Mouse (Mus musculus) E14TG2a.4 (cell line): ENCODE data around the gene Irak2.

ENCODE experiments used
- H3K27me3 ChIP-seq: 2 replicates; pipeline ENCODE4 v1.6.1; 2014; ENCODE audit warnings: low read length, control low read depth; ENCODE audit not compliant: insufficient read depth
- H3K36me3 ChIP-seq: 2 replicates; pipeline ENCODE4 v1.6.1; 2014; ENCODE audit warnings: low read length, control low read depth; ENCODE audit not compliant: insufficient read depth
- H3K4me1 ChIP-seq: replicated peaks from 2 replicates; pipeline ENCODE4 v1.6.1; 2014; ENCODE audit warnings: low read depth, low read length, control low read depth
- H3K4me3 ChIP-seq: replicated peaks from 2 replicates; pipeline ENCODE4 v1.5.1; 2014; ENCODE audit warnings: mild to moderate bottlenecking, low read length
- H3K9me3 ChIP-seq: 2 replicates; pipeline ENCODE4 v1.6.1; 2014; ENCODE audit warnings: low read length, control low read depth
- CTCF ChIP-seq: conservative IDR thresholded peaks from 2 replicates; pipeline ENCODE4 v1.5.1; 2014; ENCODE audit warnings: low read length
- NANOG ChIP-seq: IDR thresholded peaks from 2 replicates; pipeline ENCODE4 v1.6.1; 2014; ENCODE audit warnings: borderline replicate concordance, low read length, mixed read lengths
- POU5F1 ChIP-seq: IDR thresholded peaks from 2 replicates; pipeline ENCODE4 v1.6.1; 2014; ENCODE audit warnings: low read length, borderline replicate concordance

Gene Irak2

GRCm38 (mm10) chr6:113623941-113624751 lies 14.1 kb upstream of the Irak2 start, which contains the start of gene Vhl:
Gene Vhl, plus strand, starts transcription at chr6:113623959.
- Histone ChIP-seq H3K27me3 (peaks cover 6% of the 10 kb centered on the region), H3K4me1 (peaks cover 27% of the 10 kb centered on the region)
- TF ChIP-seq NANOG (no peak), POU5F1 (no peak), CTCF (no peak)

GRCm38 (mm10) chr6:113624989-113625770 lies 13.1 kb upstream of the Irak2 start:
- H3K4me3 ChIP-seq: peak overlapping the region; percentile 86
- H3K4me1 ChIP-seq: peaks cover 27% of the 10 kb centered on the region
- H3K36me3 ChIP-seq: peaks cover 43% of the 10 kb centered on the region
- H3K27me3 ChIP-seq: peaks cover 6% of the 10 kb centered on the region
- TF ChIP-seq POU5F1 (no peak), CTCF (no peak), NANOG (no peak)
- no peaks in the 10 kb centered on the region for H3K9me3 ChIP-seq

More at GRCm38 (mm10) chr6:113623941-113624751, 14.1 kb upstream of the Irak2 start, which contains the start of gene Vhl:
- Histone ChIP-seq H3K9me3 (no peaks in the 10 kb centered on the region), H3K4me3 (peak within 1 kb of the TSS; percentile 86), H3K36me3 (peaks cover 32% of the 10 kb centered on the region)

GRCm38 (mm10) chr6:113630322-113630721 lies 7.9 kb upstream of the Irak2 start:
- Histone ChIP-seq H3K4me1 (peaks cover 24% of the 10 kb centered on the region), H3K36me3 (peaks cover 65% of the 10 kb centered on the region), H3K27me3 (no peaks in the 10 kb centered on the region), H3K9me3 (no peaks in the 10 kb centered on the region), H3K4me3 (no peak overlapping the region)
- TF ChIP-seq CTCF: no peak

- no peak overlapping the region for H3K4me3 ChIP-seq
- peaks cover 46% of the 10 kb centered on the region for H3K36me3 ChIP-seq
- H3K9me3 ChIP-seq: no peaks in the 10 kb centered on the region
- no peaks in the 10 kb centered on the region for H3K27me3 ChIP-seq
- TF ChIP-seq NANOG: no peak
- TF ChIP-seq POU5F1: no peak
- TF ChIP-seq CTCF: no peak
- H3K4me1 ChIP-seq: peaks cover 31% of the 10 kb centered on the region
These were observed 5.4 kb upstream of the Irak2 start for GRCm38 (mm10) chr6:113632863-113633262.

- Histone ChIP-seq H3K4me1 (peaks cover 36% of the 10 kb centered on the region), H3K4me3 (no peak overlapping the region), H3K27me3 (no peaks in the 10 kb centered on the region), H3K9me3 (no peaks in the 10 kb centered on the region), H3K36me3 (no peaks in the 10 kb centered on the region)
- TF ChIP-seq CTCF: no peak
- TF ChIP-seq NANOG: no peak
- TF ChIP-seq POU5F1: no peak
These were observed 934 bp downstream of the Irak2 start for GRCm38 (mm10) chr6:113639201-113639600.

- no peak overlapping the region for H3K4me3 ChIP-seq
- TF ChIP-seq CTCF (no peak), POU5F1 (no peak), NANOG (no peak)
- H3K27me3 ChIP-seq: no peaks in the 10 kb centered on the region
- no peaks in the 10 kb centered on the region for H3K36me3 ChIP-seq
- no peaks in the 10 kb centered on the region for H3K9me3 ChIP-seq
- H3K4me1 ChIP-seq: peaks cover 10% of the 10 kb centered on the region
These were observed 4.3 kb downstream of the Irak2 start for GRCm38 (mm10) chr6:113642605-113643004.

GRCm38 (mm10) chr6:113643021-113643420 lies 4.8 kb downstream of the Irak2 start:
- no peak for TF ChIP-seq POU5F1
- TF ChIP-seq NANOG: no peak
- no peak for TF ChIP-seq CTCF
- Histone ChIP-seq H3K4me3 (no peak overlapping the region), H3K4me1 (peaks cover 7% of the 10 kb centered on the region), H3K36me3 (no peaks in the 10 kb centered on the region), H3K27me3 (no peaks in the 10 kb centered on the region), H3K9me3 (no peaks in the 10 kb centered on the region)

GRCm38 (mm10) chr6:113643967-113644366 lies 5.7 kb downstream of the Irak2 start:
- no peak overlapping the region for H3K4me3 ChIP-seq
- TF ChIP-seq POU5F1: no peak
- TF ChIP-seq CTCF: no peak
- TF ChIP-seq NANOG: no peak
- H3K27me3 ChIP-seq: no peaks in the 10 kb centered on the region
- no peaks in the 10 kb centered on the region for H3K36me3 ChIP-seq
- no peaks in the 10 kb centered on the region for H3K9me3 ChIP-seq
- H3K4me1 ChIP-seq: no peaks in the 10 kb centered on the region; the same call in 1 of the 2 replicates
